In the genomic region with DNA sequence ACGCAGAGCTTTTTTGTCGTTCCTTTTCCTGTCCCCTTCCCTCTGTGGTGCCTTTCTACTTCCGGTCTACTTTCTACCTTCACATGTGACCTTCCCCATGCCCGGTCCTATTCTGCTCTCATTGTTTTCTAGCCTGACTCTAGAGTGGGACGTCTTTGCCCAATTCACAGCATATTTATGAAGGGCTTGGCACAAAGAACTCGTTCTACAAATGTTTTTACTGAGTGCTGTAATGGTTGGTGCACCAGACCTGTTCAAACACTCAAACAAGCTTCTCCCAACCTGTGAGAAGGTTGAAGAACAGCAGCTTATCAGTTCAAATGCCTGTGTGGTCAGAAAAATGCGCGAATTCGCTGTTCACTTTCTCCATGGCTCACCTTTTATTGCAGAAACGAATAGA, we compare ENCODE assay signal across 19 mouse cellular contexts.
"Had no signal": no experiment of that assay in that cellular context is flagged by ENCODE, and none has a peak within 500 bp of the region (broad histone marks: within the 10 kb centered on the region; RNA-seq: fewer than 3 reads in every experiment).

No protein-coding gene starts in this region.

- H3K27ac ChIP-seq: intestine, embryonic 15.5 days; layer of hippocampus, adult 2 months; limb, embryonic 10.5 days; limb, embryonic 13.5 days; liver, embryonic 12.5 days; liver, embryonic 15.5 days; midbrain, embryonic 10.5 days; midbrain, embryonic 13.5 days; stomach, postnatal 0 days had no signal

- H3K9ac ChIP-seq: intestine, embryonic 15.5 days; limb, embryonic 13.5 days; liver, embryonic 12.5 days; liver, embryonic 15.5 days; midbrain, embryonic 13.5 days had no signal

- H3K4me1 ChIP-seq: intestine, embryonic 15.5 days; liver, embryonic 12.5 days; liver, embryonic 15.5 days; midbrain, embryonic 10.5 days; midbrain, embryonic 13.5 days had no signal

- ATAC-seq: intestine, embryonic 15.5 days; liver, embryonic 12.5 days; midbrain, embryonic 13.5 days had no signal

- H3K36me3 ChIP-seq: intestine, embryonic 15.5 days; limb, embryonic 10.5 days; limb, embryonic 13.5 days; liver, embryonic 12.5 days; liver, embryonic 15.5 days; midbrain, embryonic 10.5 days; midbrain, embryonic 13.5 days had no signal

- H3K27me3 ChIP-seq: intestine, embryonic 15.5 days; limb, embryonic 13.5 days; liver, embryonic 12.5 days; liver, embryonic 15.5 days; midbrain, embryonic 13.5 days had no signal

- H3K4me2 ChIP-seq: intestine, embryonic 15.5 days; limb, embryonic 13.5 days; liver, embryonic 12.5 days; liver, embryonic 15.5 days; midbrain, embryonic 13.5 days had no signal

- H3K4me3 ChIP-seq: intestine, embryonic 15.5 days; layer of hippocampus, adult 2 months; limb, embryonic 10.5 days; limb, embryonic 13.5 days; liver, embryonic 12.5 days; liver, embryonic 15.5 days; megakaryocyte, embryonic 14.5 days; midbrain, embryonic 10.5 days; midbrain, embryonic 13.5 days had no signal

- H3K9me3 ChIP-seq: intestine, embryonic 15.5 days; limb, embryonic 10.5 days; limb, embryonic 13.5 days; liver, embryonic 12.5 days; liver, embryonic 15.5 days; megakaryocyte, embryonic 14.5 days; midbrain, embryonic 10.5 days; midbrain, embryonic 13.5 days had no signal

- DNase-seq: kidney, adult 11 months; kidney, adult 8-10 months; kidney, postnatal 14 days; layer of hippocampus, adult 9-11 months; liver; right cerebral cortex, adult 18-20 months; right cerebral cortex, postnatal 14 days; right cerebral cortex, postnatal 4 days; thymus, postnatal 25 days had no signal
